ENCODE assay signal across 8 mouse cellular contexts in the genomic region with DNA sequence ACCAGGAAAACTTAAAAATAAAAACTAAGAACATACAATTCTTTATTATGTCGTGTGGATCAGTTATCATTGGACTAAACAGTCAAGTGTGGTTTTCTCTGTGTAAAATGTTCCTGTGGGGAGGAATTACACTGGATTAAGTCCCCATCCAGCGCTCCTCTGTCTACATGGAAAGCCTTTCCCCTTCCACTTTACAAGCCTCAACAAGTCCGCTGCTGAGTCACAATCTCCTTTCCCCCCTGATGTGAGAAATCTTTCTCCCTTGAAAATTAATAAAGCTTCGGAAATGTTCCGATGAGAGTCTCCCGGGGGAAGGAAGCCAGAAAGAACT. TPM values are rescaled to one million over a fixed set of nuclear protein-coding genes. Genes with fewer than 3 reads are reported as not detected.
A peak's percentile ranks its signal among the peaks of the same experiment; 100 is the strongest.
DNase-seq lines count a peak whose midpoint lies in the region; ATAC-seq and TF ChIP-seq lines count a peak whose summit lies in the region.

No protein-coding gene starts in this region.

- H3K9me3 ChIP-seq in hindbrain, embryonic 11.5 days (ENCODE audit: control insufficient read depth, low read length): no peaks in the 10 kb centered on the region
- no peaks in the 10 kb centered on the region for H3K9me3 ChIP-seq in midbrain, embryonic 11.5 days (ENCODE audit: control insufficient read depth, low read length)

- peak overlapping the region; percentile 88 for H3K4me3 ChIP-seq in kidney, adult 2 months (ENCODE audit: insufficient read depth, low read depth, low read length)
- peak overlapping the region; percentile 93 for H3K4me3 ChIP-seq in bone marrow, adult 2 months (replicated peaks; ENCODE audit: control insufficient read depth, low read depth, low read length)
- H3K4me3 ChIP-seq in hindbrain, embryonic 11.5 days (ENCODE audit: low read depth, low read length): peak overlapping the region; percentile 94
- peak overlapping the region; percentile 89 for H3K4me3 ChIP-seq in midbrain, embryonic 11.5 days (ENCODE audit: low read depth, low read length)

- peak overlapping the region; percentile 95 for H3K27ac ChIP-seq in kidney, adult 2 months (ENCODE audit: insufficient read depth, low read depth, low read length)
- H3K27ac ChIP-seq in bone marrow, adult 2 months (ENCODE audit: control insufficient read depth, insufficient read depth, low read depth, low read length, poor library complexity): peak overlapping the region; percentile 100
- H3K27ac ChIP-seq in hindbrain, embryonic 11.5 days (ENCODE audit: low read depth, low read length): 0 out of 2 replicates have a peak overlapping the region, but pooled peaks have one; percentile 98
- no peak overlapping the region; the same call in 1 of the 2 replicates for H3K27ac ChIP-seq in midbrain, embryonic 11.5 days (ENCODE audit: low read depth, low read length)

- no peak for TF ChIP-seq POLR2A in kidney, adult 2 months (IDR thresholded peaks at IDR 0.05; ENCODE audit: low read depth, low read length)
- no peak for TF ChIP-seq POLR2A in bone marrow, adult 2 months (IDR thresholded peaks at IDR 0.05; ENCODE audit: borderline replicate concordance, control insufficient read depth, low read depth, low read length)

- peak overlapping the region; percentile 92 for H3K9ac ChIP-seq in hindbrain, embryonic 11.5 days (ENCODE audit: low read depth, low read length)
- peak overlapping the region; percentile 88 for H3K9ac ChIP-seq in midbrain, embryonic 11.5 days (ENCODE audit: low read length)

- DNase-seq in kidney, adult 2 months: no peak
- DNase-seq in kidney, adult 18-20 months: no peak
- DNase-seq in hindbrain, embryonic 11.5 days (ENCODE audit: low spot score): no peak
- no peak for DNase-seq in midbrain, embryonic 11.5 days (ENCODE audit: low spot score, missing footprints)
- DNase-seq in urinary bladder, postnatal 14 days (ENCODE audit: low spot score): no peak
- DNase-seq in thymus, postnatal 14 days: no peak
- DNase-seq in thymus, postnatal 4 days: no peak

- WGBS in kidney, adult 2 months: 3% methylated on average over 6 of the region's 6 CpGs
- 2% methylated on average over 6 of the region's 6 CpGs for WGBS in bone marrow, adult 2 months
- WGBS in hindbrain, embryonic 11.5 days: 4% methylated on average over 6 of the region's 6 CpGs
- 2% methylated on average over 6 of the region's 6 CpGs for WGBS in midbrain, embryonic 11.5 days

- no peaks in the 10 kb centered on the region for H3K27me3 ChIP-seq in kidney, adult 2 months (replicated peaks; ENCODE audit: control insufficient read depth, insufficient read depth, low read length)
- no peaks in the 10 kb centered on the region for H3K27me3 ChIP-seq in hindbrain, embryonic 11.5 days (ENCODE audit: control insufficient read depth, insufficient read depth, low read length)
- no peaks in the 10 kb centered on the region for H3K27me3 ChIP-seq in midbrain, embryonic 11.5 days (ENCODE audit: control insufficient read depth, insufficient read depth, low read length)

- no peak for ATAC-seq in hindbrain, embryonic 11.5 days (ENCODE audit: low FRiP score)
- no peak for ATAC-seq in midbrain, embryonic 11.5 days (ENCODE audit: low FRiP score)

- peaks cover 6% of the 10 kb centered on the region; the same call in 1 of the 2 replicates for H3K4me1 ChIP-seq in kidney, adult 2 months (ENCODE audit: control insufficient read depth, insufficient read depth, low read length)
- H3K4me1 ChIP-seq in bone marrow, adult 2 months (ENCODE audit: control insufficient read depth, insufficient read depth, low read length): no peaks in the 10 kb centered on the region; the same call in 1 of the 2 replicates
- no peaks in the 10 kb centered on the region for H3K4me1 ChIP-seq in hindbrain, embryonic 11.5 days (replicated peaks; ENCODE audit: control insufficient read depth, insufficient read depth, low read length)
- peaks cover 2% of the 10 kb centered on the region; the same call in 1 of the 2 replicates for H3K4me1 ChIP-seq in midbrain, embryonic 11.5 days (ENCODE audit: control insufficient read depth, insufficient read depth, low read length)

- TF ChIP-seq CTCF in kidney, adult 2 months (conservative IDR thresholded peaks at IDR 0.05; ENCODE audit: insufficient read depth, insufficient read length, low read depth, low read length): no peak
- TF ChIP-seq CTCF in bone marrow, adult 2 months (IDR thresholded peaks at IDR 0.05; ENCODE audit: control insufficient read depth, insufficient read depth, low read length): no peak

- no peaks in the 10 kb centered on the region for H3K36me3 ChIP-seq in kidney, adult 2 months (ENCODE audit: control insufficient read depth, insufficient read depth, low read length)
- no peaks in the 10 kb centered on the region for H3K36me3 ChIP-seq in hindbrain, embryonic 11.5 days (ENCODE audit: control insufficient read depth, insufficient read depth, low read length)
- no peaks in the 10 kb centered on the region for H3K36me3 ChIP-seq in midbrain, embryonic 11.5 days (ENCODE audit: control insufficient read depth, insufficient read depth, low read length)

- peak overlapping the region; percentile 85 for H3K4me2 ChIP-seq in hindbrain, embryonic 11.5 days (replicated peaks; ENCODE audit: low read depth, low read length)
- peak overlapping the region; percentile 82 for H3K4me2 ChIP-seq in midbrain, embryonic 11.5 days

RNA-seq across cellular contexts. Expression of a gene that starts 0.9 kb away (rescaled TPM):
- polyA plus RNA-seq in kidney, adult 2 months (2012; rRNA removed): 5.8 and 5.9 TPM in 2 replicates
- 1.6 and 8.6 TPM in 2 replicates for polyA plus RNA-seq in bone marrow, adult 2 months (2011; ENCODE audit: insufficient read depth, insufficient read length, low replicate concordance, missing spikeins)
- polyA plus RNA-seq in hindbrain, embryonic 11.5 days (2014; fragmentation: Nextera tagmentation; extraction: Ambion mirVana): 6.2 and 6.8 TPM in 2 replicates
- 5.0 and 6.4 TPM in 2 replicates for polyA plus RNA-seq in midbrain, embryonic 11.5 days (2014; fragmentation: Nextera tagmentation; extraction: Ambion mirVana)
